Mouse (Mus musculus) thymus, postnatal 0 days (tissue): ENCODE results near the gene Mycbp2. TPM values are rescaled to one million over a fixed set of nuclear protein-coding genes. Genes with fewer than 3 reads are reported as not detected.

Experiments
- DNase-seq: peaks from one replicate; pipeline ENCODE4 v3.0.0-alpha.2; 2015; ENCODE audit warnings: low spot score
- polyA plus RNA-seq: library from polyadenylated mRNA; unstranded; fragments of >200 nt; fragmentation: Nextera tagmentation; extraction: Ambion mirVana; gene quantifications from 2 replicates; pipeline ENCODE4 v1.2.1, GENCODE M21; 2015

Gene Mycbp2
- polyA plus RNA-seq, 1 experiment from 2014 or later, result 26.7 TPM

- DNase-seq, result no peak
Observed at GRCm38 (mm10) chr14:103075166-103075565, 271.4 kb downstream of the Mycbp2 start.

- no peak for DNase-seq
Observed at GRCm38 (mm10) chr14:103073825-103074224, 272.8 kb downstream of the Mycbp2 start.

- DNase-seq, result no peak
Observed at GRCm38 (mm10) chr14:103072731-103073130, 273.9 kb downstream of the Mycbp2 start.

GRCm38 (mm10) chr14:103071471-103071870 is 275.1 kb downstream of the Mycbp2 start:
- DNase-seq, result no peak

- DNase-seq, result peak; percentile 23
Observed at GRCm38 (mm10) chr14:103070790-103071189, 275.8 kb downstream of the Mycbp2 start.

GRCm38 (mm10) chr14:103069864-103070611 is 276.6 kb downstream of the Mycbp2 start, which contains the start of gene Cln5:
TSS of gene Cln5 (plus strand) at chr14:103070216.
- peak; percentile 94 for DNase-seq

GRCm38 (mm10) chr14:103069465-103069863 is 277.1 kb downstream of the Mycbp2 start:
- no peak for DNase-seq

- peak; percentile 89 for DNase-seq
Observed at GRCm38 (mm10) chr14:103065294-103066167, 281.1 kb downstream of the Mycbp2 start.

Other genes with a start within 250 kb of the Mycbp2 start
- 25.0 and 29.3 TPM in 2 replicates for gene Fbxl3, start 247.2 kb downstream of the Mycbp2 start, polyA plus RNA-seq
- 0.26 and 0.60 TPM in 2 replicates for gene Scel, start 166.5 kb upstream of the Mycbp2 start, polyA plus RNA-seq